Mouse (Mus musculus) heart, postnatal 0 days (tissue): ENCODE measurements around the gene Olfr692. TPM values are rescaled to one million over a fixed set of nuclear protein-coding genes. Genes with fewer than 3 reads are reported as not detected.

Experiments
- ATAC-seq: fragments of 200-750 bp; cut with Nextera tagmentation; 2 replicates; pipeline ENCODE4 v1.8.0; 2017; ENCODE audit warnings: low read depth, moderate number of reproducible peaks, moderate library complexity; ENCODE audit not compliant: insufficient read depth
- DNase-seq: peaks from one replicate; pipeline ENCODE4 v3.0.0-alpha.2; 2016; ENCODE audit warnings: low spot score
- H3K27ac ChIP-seq: fragments of 300-500 bp; sonication (generic); 2 replicates; pipeline ENCODE4 v1.5.1; 2014; ENCODE audit warnings: low read depth, mild to moderate bottlenecking
- H3K27me3 ChIP-seq: fragments of 300-500 bp; sonication (generic); 2 replicates; pipeline ENCODE4 v1.6.1; 2014; ENCODE audit warnings: low read length, mixed read lengths; ENCODE audit not compliant: control insufficient read depth, insufficient read depth
- H3K36me3 ChIP-seq: fragments of 300-500 bp; sonication (generic); replicated peaks from 2 replicates; pipeline ENCODE4 v1.6.1; 2014; ENCODE audit warnings: low read length, mixed read lengths; ENCODE audit not compliant: control insufficient read depth, insufficient read depth
- H3K4me1 ChIP-seq: fragments of 300-500 bp; sonication (generic); 2 replicates; pipeline ENCODE4 v1.6.1; 2014; ENCODE audit warnings: antibody characterized with exemption; ENCODE audit not compliant: control insufficient read depth, insufficient read depth
- H3K4me2 ChIP-seq: fragments of 300-500 bp; sonication (generic); 2 replicates; pipeline ENCODE4 v1.6.1; 2014; ENCODE audit warnings: low read depth, mild to moderate bottlenecking, low read length, moderate library complexity
- H3K4me3 ChIP-seq: fragments of 300-500 bp; sonication (generic); 2 replicates; pipeline ENCODE4 v1.5.1; 2014; ENCODE audit warnings: low read depth, low read length
- H3K9ac ChIP-seq: fragments of 300-500 bp; sonication (generic); replicated peaks from 2 replicates; pipeline ENCODE4 v1.6.1; 2014; ENCODE audit warnings: low read depth, low read length, mixed read lengths
- H3K9me3 ChIP-seq: fragments of 300-500 bp; sonication (generic); replicated peaks from 2 replicates; pipeline ENCODE4 v1.6.1; 2016; ENCODE audit warnings: low read length; ENCODE audit not compliant: control insufficient read depth
- CTCF ChIP-seq: IDR thresholded peaks from 2 replicates; pipeline ENCODE4 v1.5.1; 2016; ENCODE audit warnings: antibody characterized with exemption, control low read depth, low read depth
- EP300 ChIP-seq: IDR thresholded peaks from 2 replicates; pipeline ENCODE4 v1.6.1; 2016; ENCODE audit warnings: antibody characterized with exemption, low read depth
- WGBS: fragments of 180-500 bp; shearing (Covaris S2); extraction: QIAGEN DNeasy Blood & Tissue Kit; methylation state at CpG from one replicate; pipeline ENCODE4 v1.1.7; 2014; 5-methylcytosine and 5-hydroxymethylcytosine counted together
- polyA plus RNA-seq: library from polyadenylated mRNA; unstranded; fragments of >200 nt; fragmentation: Nextera tagmentation; extraction: Ambion mirVana; gene quantifications from 2 replicates; pipeline ENCODE4 v1.2.1, GENCODE M21; 2015
- total RNA-seq: library from RNA; depleted of rRNA; stranded (reverse); fragments of >200 nt; gene quantifications from 2 replicates; pipeline ENCODE4 v1.2.3, GENCODE M21; 2014; ENCODE audit warnings: low replicate concordance

The Olfr692 gene
- total and polyA plus RNA-seq, 2 experiments from 2014 or later, result not detected

DNA sequence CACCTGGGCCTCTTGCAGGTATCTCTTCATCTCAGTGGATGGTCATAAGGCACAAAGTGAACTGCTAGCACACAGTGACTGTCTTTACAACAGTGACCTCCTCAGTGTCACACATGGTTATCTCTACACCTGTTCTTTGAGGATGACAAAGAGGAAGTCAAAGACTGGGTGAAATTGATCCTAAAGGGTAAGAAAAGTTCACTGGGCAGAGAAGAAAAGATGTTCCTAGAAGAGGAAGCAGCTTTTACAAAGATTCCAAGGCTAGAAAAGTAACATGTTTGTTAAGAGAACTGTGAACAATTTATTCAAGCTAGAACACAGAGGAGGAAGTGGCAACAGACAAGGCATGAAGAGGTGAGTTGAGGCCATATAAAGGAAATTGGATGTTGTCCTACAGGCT lies 28.1 kb downstream of the Olfr692 start:
- no peak for TF ChIP-seq EP300
- no peak for TF ChIP-seq CTCF
- H3K9me3 ChIP-seq, result no peaks in the 10 kb centered on the region
- H3K27me3 ChIP-seq, result no peaks in the 10 kb centered on the region
- no peak overlapping the region for H3K4me3 ChIP-seq
- no peak for DNase-seq
- peaks cover 5% of the 10 kb centered on the region; the same call in 1 of the 2 replicates for H3K36me3 ChIP-seq
- ATAC-seq, result no peak
- H3K4me2 ChIP-seq, result no peak overlapping the region
- peaks cover 5% of the 10 kb centered on the region; the same call in 1 of the 2 replicates for H3K4me1 ChIP-seq
- no peak overlapping the region for H3K9ac ChIP-seq
- no peak overlapping the region for H3K27ac ChIP-seq

DNA sequence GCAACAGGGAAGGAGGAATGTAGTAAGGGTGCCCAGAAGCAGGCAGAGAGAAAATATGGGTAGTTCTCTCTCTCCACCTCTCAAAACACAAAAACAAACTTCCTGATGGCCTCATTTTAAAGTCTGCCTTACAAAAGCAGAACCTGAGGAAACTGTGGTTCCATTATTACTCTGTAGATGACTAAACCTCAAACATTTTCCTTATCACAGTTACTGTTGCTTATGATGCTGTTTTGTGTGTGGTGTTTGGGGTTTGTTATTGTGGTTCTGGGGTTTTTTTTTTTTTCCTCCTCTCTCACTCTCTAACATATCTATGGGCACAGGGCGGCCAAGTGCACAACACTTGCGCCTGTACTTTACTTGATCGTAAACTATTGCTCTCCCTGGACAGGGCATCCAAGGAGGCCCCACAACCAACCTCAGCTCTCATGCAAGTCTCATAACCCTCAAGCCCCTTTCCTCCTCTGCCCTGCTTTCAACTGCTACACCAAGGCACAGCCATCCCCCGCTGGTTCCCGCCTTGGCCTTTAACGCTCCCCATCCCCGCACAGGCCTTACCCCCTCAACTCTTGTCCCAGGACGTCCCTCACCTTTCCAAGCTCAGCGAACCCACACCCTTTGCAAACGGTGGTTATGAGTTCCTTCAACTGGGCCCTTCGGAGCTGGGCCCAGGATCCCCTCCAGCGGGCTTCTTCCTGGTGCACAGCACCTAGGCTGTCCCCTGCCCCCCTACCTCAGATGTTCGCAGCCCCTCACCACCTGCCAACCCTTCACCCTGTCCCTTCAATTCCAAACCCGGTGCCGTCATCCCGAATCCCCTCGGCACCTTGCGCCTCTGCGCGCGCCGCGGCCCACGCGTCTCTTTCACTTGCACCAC lies 31.3 kb downstream of the Olfr692 start:
- H3K27me3 ChIP-seq, result no peaks in the 10 kb centered on the region
- under 1% methylated on average over 25 of the region's 25 CpGs for WGBS
- peak overlapping the region; percentile 62 for H3K27ac ChIP-seq
- DNase-seq (no peak), ATAC-seq (no peak)
- no peak for TF ChIP-seq CTCF
- TF ChIP-seq EP300, result no peak
- peaks cover 5% of the 10 kb centered on the region; the same call in 1 of the 2 replicates for H3K4me1 ChIP-seq
- peak overlapping the region; percentile 91 for H3K4me3 ChIP-seq
- H3K9me3 ChIP-seq, result no peaks in the 10 kb centered on the region
- peak overlapping the region; percentile 86 for H3K4me2 ChIP-seq
- H3K9ac ChIP-seq, result peak overlapping the region; percentile 86
- H3K36me3 ChIP-seq, result 0 out of 2 replicates have a peak, but pooled peaks cover 5% of the 10 kb centered on the region

DNA sequence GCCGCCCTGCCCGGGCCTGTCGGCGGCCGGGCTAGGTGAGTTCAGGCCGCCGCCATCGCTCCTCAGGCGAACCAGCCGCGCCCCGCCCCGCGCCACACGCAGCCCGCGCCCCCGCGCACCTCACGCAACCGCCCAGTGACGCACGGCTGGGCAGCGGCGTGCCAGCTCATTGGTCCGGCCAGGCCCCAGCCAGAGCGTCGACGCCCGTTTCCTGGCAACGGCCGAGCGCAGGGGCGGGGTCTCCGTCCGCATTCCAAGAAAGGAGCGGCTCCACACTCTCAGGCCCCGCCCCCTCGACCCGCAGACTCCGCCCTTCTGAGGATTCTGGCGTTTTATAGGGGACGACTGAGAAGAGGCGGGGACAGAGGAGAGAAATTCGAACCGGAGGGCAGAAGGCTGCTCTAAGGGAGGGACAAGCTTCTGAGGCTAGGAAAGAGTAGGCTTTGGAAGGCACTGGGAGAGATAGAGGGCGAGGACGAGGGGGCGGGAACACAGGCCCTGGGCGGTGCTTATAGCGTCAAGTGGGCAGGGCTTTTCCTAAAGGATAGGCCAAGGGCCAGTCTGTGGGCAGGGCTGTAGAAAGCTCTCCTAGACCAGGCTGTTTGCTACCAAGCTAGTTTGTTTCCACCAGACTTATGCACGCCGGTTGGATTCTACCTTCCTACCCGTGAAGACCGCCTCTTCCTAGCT lies 32.0 kb downstream of the Olfr692 start, which contains the start of gene Fam160a2:
Gene Fam160a2, minus strand, starts transcription at position 120 of the 690 bp plus-strand sequence.
- Histone ChIP-seq H3K27me3 (no peaks in the 10 kb centered on the region), H3K36me3 (0 out of 2 replicates have a peak, but pooled peaks cover 4% of the 10 kb centered on the region), H3K4me1 (peaks cover 5% of the 10 kb centered on the region; the same call in 1 of the 2 replicates), H3K27ac (peak within 1 kb of the TSS; percentile 85), H3K9me3 (no peaks in the 10 kb centered on the region), H3K4me2 (peak within 1 kb of the TSS; percentile 86), H3K4me3 (peak within 1 kb of the TSS; percentile 91), H3K9ac (peak within 1 kb of the TSS; percentile 86)
- WGBS, result under 1% methylated on average over 54 of the region's 55 CpGs
- DNase-seq (peak; percentile 100), ATAC-seq (peak; percentile 97)
- TF ChIP-seq EP300 (no peak), CTCF (no peak)

DNA sequence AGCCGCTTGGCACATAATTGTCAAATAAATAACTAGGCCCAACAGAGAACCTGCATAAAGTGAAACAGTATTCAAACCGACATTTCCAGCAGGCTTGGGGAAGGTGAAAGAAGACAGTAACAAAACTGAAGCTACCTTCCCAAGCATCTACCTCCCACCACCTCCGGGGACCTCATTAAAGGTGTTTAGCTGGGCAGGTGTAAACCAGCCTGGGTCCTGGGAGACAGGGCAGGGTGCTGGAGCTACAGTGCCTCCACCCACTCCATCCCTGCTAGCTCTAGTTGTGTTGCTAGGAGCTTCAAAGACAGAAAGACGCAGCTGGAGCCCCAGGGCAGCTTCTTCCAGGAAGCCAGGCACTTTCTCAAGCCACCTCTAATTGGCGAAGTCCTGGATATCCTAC lies 36.2 kb downstream of the Olfr692 start, which contains the start of gene Cnga4:
Gene Cnga4, plus strand, starts transcription at position 301 of the 400 bp plus-strand sequence.
- H3K9me3 ChIP-seq, result no peaks in the 10 kb centered on the region
- H3K9ac ChIP-seq, result no peak within 1 kb of the TSS
- no peak within 1 kb of the TSS for H3K27ac ChIP-seq
- WGBS, result 69% methylated on average over 5 of the region's 5 CpGs
- TF ChIP-seq CTCF, result no peak
- no peak for TF ChIP-seq EP300
- H3K36me3 ChIP-seq, result no peaks in the 10 kb centered on the region
- H3K4me1 ChIP-seq, result peaks cover 2% of the 10 kb centered on the region; the same call in 1 of the 2 replicates
- no peak for ATAC-seq
- no peak within 1 kb of the TSS for H3K4me2 ChIP-seq
- no peaks in the 10 kb centered on the region for H3K27me3 ChIP-seq
- no peak within 1 kb of the TSS for H3K4me3 ChIP-seq
- no peak for DNase-seq

DNA sequence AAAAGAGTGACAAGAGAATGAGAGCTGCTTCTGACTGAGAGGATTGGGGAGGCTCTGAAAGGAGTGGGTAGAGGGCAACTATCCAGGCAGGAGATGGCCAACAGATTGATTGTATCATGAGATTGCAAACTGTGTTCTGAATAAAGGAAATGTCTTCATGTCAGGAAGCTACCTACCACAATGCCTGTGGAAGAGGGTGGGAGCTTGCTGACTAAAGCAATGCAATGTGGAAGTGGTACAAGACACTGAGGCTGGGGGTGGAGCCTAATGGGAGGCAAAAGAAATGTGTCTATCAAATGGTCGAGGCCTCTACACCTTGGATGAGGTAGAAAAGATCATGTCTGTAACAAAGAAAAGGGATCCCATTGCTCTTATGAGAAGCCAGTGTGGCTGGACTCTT lies 38.3 kb downstream of the Olfr692 start:
- Histone ChIP-seq H3K4me2 (no peak overlapping the region), H3K27ac (no peak overlapping the region), H3K9me3 (no peaks in the 10 kb centered on the region), H3K27me3 (no peaks in the 10 kb centered on the region), H3K36me3 (no peaks in the 10 kb centered on the region), H3K4me1 (no peaks in the 10 kb centered on the region), H3K4me3 (no peak overlapping the region), H3K9ac (no peak overlapping the region)
- TF ChIP-seq CTCF, result no peak
- no peak for TF ChIP-seq EP300
- DNase-seq, result no peak
- no peak for ATAC-seq
- 43% methylated on average over 1 of the region's 1 CpGs for WGBS
